Mouse (Mus musculus): ENCODE results near the gene Arid5a. TPM values are rescaled to one million over a fixed set of nuclear protein-coding genes. Genes with fewer than 3 reads are reported as not detected.

The Arid5a gene
- total RNA-seq (2021) = 10 to 100 TPM; 10.8 to 12.7 TPM
- long read RNA-seq, experiment 1, full-length matches to known transcripts = 6 of 6 reads
- long read RNA-seq, experiment 1, partial matches to known transcripts = 0 of 6 reads
- long read RNA-seq, experiment 1, other reads (novel, unspliced or antisense) = 0 of 6 reads
- long read RNA-seq, experiment 2, full-length matches to known transcripts = 4 of 4 reads
- long read RNA-seq, experiment 2, partial matches to known transcripts = 0 of 4 reads
- long read RNA-seq, experiment 2, other reads (novel, unspliced or antisense) = 0 of 4 reads

- peak; percentile 90 to 91 for DNase-seq
Observed at GRCm38 (mm10) chr1:36307495-36308280, at the start of gene Arid5a. Arid5a (plus strand) TSS chr1:36307733.

DNA sequence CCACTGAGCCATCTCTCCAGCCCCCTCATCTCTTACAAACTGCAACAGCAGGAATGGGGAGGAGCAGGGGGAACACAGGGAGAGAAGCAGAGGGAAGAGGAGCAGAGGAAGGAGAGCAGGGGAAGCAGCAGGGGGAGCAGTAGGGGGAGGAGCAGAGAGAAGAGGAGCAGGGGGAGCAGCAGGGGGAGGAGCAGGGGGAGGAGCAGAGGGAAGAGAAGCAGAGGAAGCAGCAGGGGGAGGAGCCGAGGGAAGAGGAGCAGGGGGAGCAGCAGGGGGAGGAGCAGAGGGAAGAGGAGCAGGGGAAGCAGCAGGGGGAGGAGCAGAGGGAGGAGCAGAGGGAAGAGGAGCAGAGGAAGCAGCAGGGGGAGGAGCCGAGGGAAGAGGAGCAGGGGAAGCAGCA, 48.9 kb upstream of the Arid5a start:
- DNase-seq = no peak

GRCm38 (mm10) chr1:36259281-36259680, 48.3 kb upstream of the Arid5a start:
- DNase-seq = no peak

GRCm38 (mm10) chr1:36260418-36260817, 47.1 kb upstream of the Arid5a start:
- no peak for DNase-seq

DNA sequence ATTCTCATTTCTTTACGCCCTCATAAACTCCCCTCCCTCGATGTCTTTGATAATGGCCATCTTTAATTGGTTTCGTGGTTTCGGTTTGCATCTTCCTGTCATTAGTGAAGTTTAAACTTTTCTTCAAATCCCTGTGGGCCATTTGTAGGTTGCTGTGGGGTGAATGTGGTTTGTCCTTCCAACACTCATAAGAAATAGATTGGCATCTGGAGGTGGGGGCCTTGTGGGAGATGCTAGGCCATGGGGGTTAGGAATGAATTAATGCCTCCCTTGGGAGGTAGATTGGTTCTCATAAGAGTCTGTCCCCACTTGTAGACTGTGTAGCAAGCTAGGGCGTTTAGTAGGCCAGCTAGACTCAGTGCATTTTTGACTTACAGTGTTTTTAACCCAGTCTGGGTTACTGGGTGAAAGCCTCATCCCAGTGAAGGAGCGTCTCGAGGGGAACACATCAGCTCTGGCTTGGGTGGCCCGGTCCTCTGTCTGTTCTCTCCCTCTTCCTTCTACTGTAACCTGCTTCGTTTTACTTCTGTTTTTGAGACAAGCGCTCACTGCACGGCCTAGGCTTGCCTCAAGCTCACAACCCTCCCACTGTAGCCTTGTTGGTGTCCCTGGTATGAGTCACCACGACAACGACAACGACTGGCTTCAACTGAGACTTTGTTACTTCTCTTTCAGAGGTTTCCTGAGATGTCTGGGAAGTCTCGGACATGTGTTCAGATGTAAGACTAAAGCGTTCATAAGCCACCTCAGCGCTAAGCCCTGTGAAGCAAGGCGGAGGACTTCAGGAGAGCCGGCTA, 45.6 kb upstream of the Arid5a start:
- peak in 1 of 2 experiments; percentile 62 for DNase-seq

GRCm38 (mm10) chr1:36263833-36264488, 43.6 kb upstream of the Arid5a start:
- DNase-seq = peak; percentile 79 to 91

DNA sequence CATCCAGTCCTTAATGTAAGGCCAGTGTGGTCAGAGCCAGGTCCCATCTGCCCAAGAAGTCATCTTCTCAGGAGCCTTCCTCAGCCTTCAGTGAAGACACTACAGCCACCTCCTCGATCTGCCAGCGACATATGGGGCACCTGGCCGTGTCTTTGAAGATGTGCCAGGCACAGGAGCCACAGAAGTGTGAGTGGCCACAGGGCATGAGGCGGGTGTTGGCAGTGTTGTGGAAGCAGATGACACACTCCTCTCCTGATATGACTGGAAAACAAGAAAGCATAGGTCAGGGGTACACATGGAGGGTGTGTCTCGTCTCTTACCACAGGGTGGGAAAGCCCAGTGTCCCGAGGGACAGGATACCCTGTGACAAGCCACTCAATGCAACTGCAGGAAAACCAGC, 41.2 kb upstream of the Arid5a start:
- no peak for DNase-seq

- DNase-seq = no peak
Observed at GRCm38 (mm10) chr1:36267595-36267994, 39.9 kb upstream of the Arid5a start.

DNA sequence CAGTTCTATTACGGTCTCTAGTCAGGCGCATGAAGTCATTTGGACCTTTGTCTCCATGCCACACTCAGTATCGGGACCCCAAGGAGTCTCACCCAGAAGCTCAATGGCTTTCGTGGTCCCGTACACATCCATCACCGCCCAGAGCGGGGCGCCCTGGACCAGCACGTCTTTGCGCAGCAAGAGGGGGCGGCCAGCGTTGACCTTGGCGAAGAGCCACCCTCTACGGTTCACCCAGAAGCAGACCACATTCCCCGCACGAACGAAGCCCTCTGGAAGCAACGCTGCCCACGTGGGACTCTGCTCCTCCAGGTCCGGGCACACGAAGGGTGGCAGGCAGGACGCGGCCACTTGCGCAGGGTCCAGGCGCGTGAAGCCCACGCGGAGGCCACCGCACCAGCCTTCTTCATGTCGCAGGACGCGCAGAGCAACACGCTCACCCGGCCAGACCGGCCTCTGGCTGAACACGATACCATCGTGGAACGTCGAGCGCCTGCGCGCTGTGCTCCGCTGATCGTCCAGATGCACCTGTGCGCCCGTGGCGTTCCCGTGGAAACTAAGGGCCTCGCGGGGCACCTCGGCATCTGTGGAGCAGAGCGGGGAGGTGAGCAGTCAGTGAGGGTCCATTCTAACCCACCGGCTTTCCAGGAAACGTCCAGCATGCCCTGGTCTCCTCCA, 38.3 kb upstream of the Arid5a start:
- no peak for DNase-seq

DNA sequence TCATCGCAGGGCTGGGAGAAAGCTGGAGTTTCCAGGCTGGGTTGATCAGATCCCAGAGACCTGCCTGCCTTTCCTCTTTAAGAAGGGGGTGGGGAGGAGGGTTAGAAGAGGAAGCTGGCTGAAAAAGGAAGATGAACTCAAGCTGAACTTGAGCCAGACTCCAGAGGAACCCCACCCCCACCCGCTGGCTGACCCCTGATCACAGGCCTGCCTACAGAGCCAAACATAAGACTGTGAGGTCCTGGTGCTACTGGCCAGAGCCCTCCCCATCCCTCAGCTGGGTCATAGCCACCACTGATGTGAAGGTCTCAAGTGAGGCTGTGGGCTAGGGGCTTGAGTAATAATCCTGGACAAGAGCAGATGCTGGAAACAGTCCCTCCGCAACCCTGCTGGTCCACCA, 36.9 kb upstream of the Arid5a start:
- peak; percentile 60 to 70 for DNase-seq

- DNase-seq = no peak
Observed at GRCm38 (mm10) chr1:36271516-36272230, 35.9 kb upstream of the Arid5a start.

- peak; percentile 51 to 68 for DNase-seq
Observed at GRCm38 (mm10) chr1:36272546-36272945, 35.0 kb upstream of the Arid5a start.

DNA sequence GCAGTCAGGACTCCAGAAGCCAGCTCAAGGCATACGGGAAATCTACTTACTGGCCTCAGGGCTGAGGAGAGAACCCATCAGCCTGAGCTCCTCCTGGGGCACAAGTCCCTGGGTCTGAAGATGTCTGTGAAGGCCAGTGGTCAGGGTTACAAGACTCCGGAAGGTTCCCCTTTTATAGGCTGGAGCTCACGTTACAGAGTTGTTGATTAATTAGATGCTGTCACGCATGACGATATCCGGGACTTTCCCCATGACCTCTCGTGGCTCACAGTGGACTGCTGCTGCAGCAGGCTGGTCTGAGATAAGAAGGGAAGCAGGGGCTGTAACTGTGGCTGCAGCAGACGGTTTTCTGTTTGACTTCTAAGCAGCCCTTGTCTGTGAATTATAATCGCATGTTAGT, 34.2 kb upstream of the Arid5a start:
- DNase-seq = peak; percentile 67 to 82

- no peak for DNase-seq
Observed at GRCm38 (mm10) chr1:36274455-36274854, 33.1 kb upstream of the Arid5a start, which contains the start of gene Neurl3. Neurl3 (minus strand) TSS chr1:36274679.

DNA sequence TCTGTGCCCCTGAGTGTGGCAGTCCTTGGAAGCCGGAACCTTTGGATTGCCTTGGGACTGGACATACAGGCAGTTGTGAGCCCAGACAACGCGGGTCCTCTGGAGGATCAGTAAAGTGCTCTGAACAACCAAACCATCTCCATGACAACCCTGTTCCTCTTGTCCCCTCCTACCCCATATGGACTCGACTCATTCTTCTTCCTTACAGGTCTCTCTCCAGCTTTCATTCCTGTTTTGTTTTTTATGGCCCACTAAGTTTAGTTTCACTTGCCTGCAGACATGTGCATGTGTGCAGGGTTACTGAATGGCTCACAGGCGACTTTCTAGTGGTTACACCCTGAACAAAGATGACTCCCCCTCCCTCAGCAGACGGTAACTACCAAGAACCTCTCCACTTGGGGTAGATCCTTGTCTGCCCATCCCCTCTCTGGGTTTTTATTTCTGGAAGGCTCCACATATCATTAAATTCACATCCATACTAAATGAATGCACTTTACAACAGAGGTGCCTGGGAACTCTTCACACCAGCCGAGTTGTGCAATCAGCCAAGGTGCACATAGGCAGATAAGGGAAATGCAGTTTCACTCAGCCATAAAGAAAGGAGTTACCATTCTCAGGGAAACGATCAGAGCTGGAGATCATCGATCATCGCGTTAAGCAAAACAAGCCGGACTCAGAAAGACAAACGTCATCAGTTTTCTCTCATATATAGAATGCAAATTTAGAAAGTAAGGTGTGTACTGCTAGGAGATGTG, 31.7 kb upstream of the Arid5a start:
- no peak for DNase-seq

- peak; percentile 84 to 93 for DNase-seq
Observed at GRCm38 (mm10) chr1:36277267-36278060, 30.1 kb upstream of the Arid5a start.

DNA sequence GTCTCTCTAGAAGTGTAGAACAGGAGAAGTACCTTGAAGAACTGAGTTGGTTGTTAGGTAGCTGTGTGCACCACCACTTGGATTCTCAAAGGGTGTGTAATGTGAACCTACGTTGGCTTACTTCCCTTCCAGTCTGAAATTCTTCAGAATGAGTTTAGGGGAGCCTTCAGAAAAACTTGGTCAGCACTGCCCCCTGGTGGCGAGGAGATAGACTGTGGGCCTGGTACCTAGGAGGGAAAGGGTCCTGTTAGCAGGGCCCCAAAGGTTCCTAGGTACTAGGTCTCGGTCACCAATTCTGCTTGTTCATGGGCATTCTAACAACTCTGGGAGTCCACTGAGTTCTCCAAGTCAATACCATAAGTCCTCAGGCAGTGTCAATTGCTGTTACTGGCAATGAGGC, 28.3 kb upstream of the Arid5a start:
- DNase-seq = peak; percentile 77 to 93

DNA sequence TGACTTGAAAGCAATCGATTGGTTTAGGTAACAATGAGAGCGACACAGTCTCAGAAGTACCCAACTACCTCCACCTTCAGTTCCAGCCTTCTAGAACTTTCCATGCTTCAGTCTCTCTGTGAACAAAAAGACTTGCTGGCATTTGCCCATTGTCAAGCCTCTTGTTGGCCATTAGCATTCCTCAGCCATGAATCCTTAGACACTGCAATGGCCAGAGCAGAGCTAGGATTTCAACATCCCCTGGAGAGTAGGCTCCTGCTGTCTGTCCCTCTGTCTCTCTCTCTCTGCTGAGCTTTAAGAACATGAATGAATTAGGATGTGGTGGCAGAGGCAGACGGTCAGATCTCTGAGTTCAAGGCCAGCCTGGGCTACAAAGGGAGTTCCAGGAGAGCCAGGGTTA, 26.6 kb upstream of the Arid5a start:
- DNase-seq = no peak

- DNase-seq = no peak
Observed at GRCm38 (mm10) chr1:36281849-36282248, 25.7 kb upstream of the Arid5a start.

Measured in heart, adult 18-20 months (tissue).